Mouse (Mus musculus): ENCODE results near the gene Cyp4a30b.
"Not testable (repeated sequence)": the region's sequence is repeated elsewhere in the genome, so short reads cannot be mapped to it uniquely, and the experiment has no call there.

DNA sequence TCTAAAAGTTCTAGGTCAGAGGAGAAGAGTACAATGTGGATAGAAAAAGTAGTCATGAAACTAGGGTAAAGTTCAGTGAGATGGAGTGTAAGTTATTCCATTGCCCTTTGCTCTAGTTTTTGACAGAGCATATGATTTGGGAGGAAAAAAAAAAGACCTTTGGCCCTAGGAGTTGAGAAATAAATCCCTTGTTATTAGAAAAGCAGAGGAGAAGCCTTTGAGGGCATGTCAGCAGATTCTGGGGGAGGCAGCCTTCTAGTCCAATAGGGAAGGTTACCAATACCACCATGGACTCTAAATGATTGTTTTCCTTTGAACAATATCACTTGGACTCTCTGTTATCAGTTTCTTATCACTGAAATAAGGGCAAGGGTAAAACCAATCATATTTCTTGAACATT is 61.6 kb downstream of the Cyp4a30b start:
- TF ChIP-seq CTCF (IDR thresholded peaks at IDR 0.05; ENCODE audit: control insufficient read depth, insufficient read depth, insufficient replicate concordance, low read depth, low read length); POLR2A (IDR thresholded peaks at IDR 0.05; ENCODE audit: control insufficient read depth, low read depth, low read length): not testable (repeated sequence)
